Mouse (Mus musculus): ENCODE results near the gene Gna12. TPM values are rescaled to one million over a fixed set of nuclear protein-coding genes. Genes with fewer than 3 reads are reported as not detected.

Gna12 gene
- total and polyA plus RNA-seq, 3 experiments = 46.0 to 55.2 TPM; not detected in 1

DNA sequence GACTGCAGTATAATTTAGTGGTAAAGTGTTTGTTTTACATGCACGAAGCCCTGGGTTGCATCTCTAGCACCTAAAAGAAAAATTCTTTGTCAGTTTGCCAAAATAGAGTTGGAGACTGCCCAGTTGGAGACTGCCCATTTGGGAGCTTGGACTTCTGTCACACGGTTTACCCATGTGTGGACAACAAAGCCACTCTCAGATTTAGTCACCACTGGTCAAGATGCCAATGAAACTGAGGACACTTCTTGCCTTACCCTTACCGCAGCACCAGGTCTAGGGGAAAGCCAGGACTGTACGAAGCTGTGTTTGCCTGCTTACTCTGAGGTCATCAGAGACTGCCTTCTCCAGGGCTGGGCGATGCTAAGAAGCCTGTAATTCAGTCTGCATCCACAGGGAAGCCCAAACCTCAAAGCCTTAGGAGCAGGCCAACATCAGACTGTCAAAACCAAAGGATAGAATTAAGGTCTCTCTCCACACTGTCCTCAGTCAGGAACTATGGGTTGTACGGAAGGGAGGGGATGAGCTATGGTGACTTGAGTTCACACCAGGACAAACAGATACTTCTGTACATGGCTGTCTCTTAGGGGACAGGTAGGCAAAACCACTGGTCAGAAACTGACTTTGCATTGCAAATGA lies 29.8 kb downstream of the Gna12 start:
- Histone ChIP-seq H3K9ac (ENCODE audit: control insufficient read depth, low read depth, low read length, poor library complexity, severe bottlenecking) (no peak overlapping the region), H3K4me3 (ENCODE audit: control insufficient read depth in 1 of 2, insufficient read depth in 1 of 2, low read depth in 2 of 2, low read length in 2 of 2) (no peak overlapping the region), H3K4me1 (ENCODE audit: control insufficient read depth in 1 of 2, insufficient read depth in 2 of 2, low read length in 2 of 2) (peaks cover 1 to 6% of the 10 kb centered on the region in 2 experiments; a peak in 3 of 4 replicates), H3K27me3 (ENCODE audit: control insufficient read depth in 1 of 2, insufficient read depth in 2 of 2, low read length in 2 of 2) (no peaks in the 10 kb centered on the region), H3K79me2 (ENCODE audit: control insufficient read depth, insufficient read depth, low read length, poor library complexity) (no peaks in the 10 kb centered on the region; the same call in 1 of the 2 replicates), H3K36me3 (ENCODE audit: control insufficient read depth in 1 of 2, insufficient read depth in 2 of 2, low read length in 2 of 2) (peaks cover 2 to 4% of the 10 kb centered on the region in 2 experiments; a peak in 3 of 4 replicates), H3K27ac (ENCODE audit: control insufficient read depth, low read depth, low read length) (no peak overlapping the region), H3K9me3 (replicated peaks; ENCODE audit: insufficient read depth, low read length) (no peaks in the 10 kb centered on the region)
- DNase-seq (ENCODE audit: low read depth, low spot score) = no peak
- no peak for TF ChIP-seq MYC (IDR thresholded peaks at IDR 0.05; ENCODE audit: low read depth, low read length)
- TF ChIP-seq CHD2 (IDR thresholded peaks at IDR 0.05; ENCODE audit: low read length) = no peak
- TF ChIP-seq ZKSCAN1 (IDR thresholded peaks at IDR 0.05; ENCODE audit: low read depth, low read length) = no peak
- no peak for TF ChIP-seq GABPA (IDR thresholded peaks at IDR 0.05; ENCODE audit: low read depth, low read length)

- no peak for DNase-seq (ENCODE audit: low read depth, low spot score)
- H3K27me3 ChIP-seq (ENCODE audit: control insufficient read depth in 1 of 2, insufficient read depth in 2 of 2, low read length in 2 of 2) = no peaks in the 10 kb centered on the region
- H3K27ac ChIP-seq (ENCODE audit: control insufficient read depth, low read depth, low read length) = no peak overlapping the region
- H3K36me3 ChIP-seq (ENCODE audit: control insufficient read depth in 1 of 2, insufficient read depth in 2 of 2, low read length in 2 of 2) = peaks cover 2 to 16% of the 10 kb centered on the region in 2 experiments; a peak in 3 of 4 replicates
- no peak for TF ChIP-seq ZKSCAN1 (IDR thresholded peaks at IDR 0.05; ENCODE audit: low read depth, low read length)
- TF ChIP-seq USF2 (IDR thresholded peaks at IDR 0.05; ENCODE audit: borderline replicate concordance in 1 of 2, insufficient read depth in 1 of 2, low read depth in 1 of 2, low read length in 2 of 2) = no peak
- TF ChIP-seq MAX (IDR thresholded peaks at IDR 0.05; ENCODE audit: low read length) = no peak
- TF ChIP-seq ELF1 (IDR thresholded peaks at IDR 0.05; ENCODE audit: low read depth, low read length) = no peak
- TF ChIP-seq SMC3 (IDR thresholded peaks at IDR 0.05; ENCODE audit: low read depth, low read length) = no peak
- no peak overlapping the region for H3K4me3 ChIP-seq (ENCODE audit: control insufficient read depth in 1 of 2, insufficient read depth in 1 of 2, low read depth in 2 of 2, low read length in 2 of 2)
- H3K9ac ChIP-seq (ENCODE audit: control insufficient read depth, low read depth, low read length, poor library complexity, severe bottlenecking) = no peak overlapping the region
- peaks cover 10 to 15% of the 10 kb centered on the region in 2 experiments for H3K4me1 ChIP-seq (ENCODE audit: control insufficient read depth in 1 of 2, insufficient read depth in 2 of 2, low read length in 2 of 2)
- H3K79me2 ChIP-seq (ENCODE audit: control insufficient read depth, insufficient read depth, low read length, poor library complexity) = no peaks in the 10 kb centered on the region; the same call in 1 of the 2 replicates
- H3K9me3 ChIP-seq (replicated peaks; ENCODE audit: insufficient read depth, low read length) = no peaks in the 10 kb centered on the region
Observed at GRCm38 (mm10) chr5:140799190-140799589, 31.0 kb downstream of the Gna12 start.

GRCm38 (mm10) chr5:140798775-140799174 lies 31.5 kb downstream of the Gna12 start:
- H3K9ac ChIP-seq (ENCODE audit: control insufficient read depth, low read depth, low read length, poor library complexity, severe bottlenecking) = no peak overlapping the region
- DNase-seq (ENCODE audit: low read depth, low spot score) = no peak
- no peaks in the 10 kb centered on the region for H3K9me3 ChIP-seq (replicated peaks; ENCODE audit: insufficient read depth, low read length)
- TF ChIP-seq EP300 (IDR thresholded peaks at IDR 0.05; ENCODE audit: low read depth in 1 of 2, low read length in 2 of 2) = no peak
- TF ChIP-seq MYB (IDR thresholded peaks at IDR 0.05; ENCODE audit: low read depth, low read length) = no peak
- TF ChIP-seq ZMIZ1 (IDR thresholded peaks at IDR 0.05; ENCODE audit: low read depth, low read length) = no peak
- no peak for TF ChIP-seq USF1 (IDR thresholded peaks at IDR 0.05; ENCODE audit: low read depth, low read length)
- TF ChIP-seq POLR2AphosphoS5 (IDR thresholded peaks at IDR 0.05; ENCODE audit: borderline replicate concordance, low read depth, low read length) = no peak
- no peak for TF ChIP-seq ZNF384 (IDR thresholded peaks at IDR 0.05; ENCODE audit: low read depth, low read length)
- no peak for TF ChIP-seq E2F4 (IDR thresholded peaks at IDR 0.05; ENCODE audit: borderline replicate concordance, low read depth, low read length)
- TF ChIP-seq TAL1 (IDR thresholded peaks at IDR 0.05; ENCODE audit: low read length) = no peak
- TF ChIP-seq UBTF (IDR thresholded peaks at IDR 0.05; ENCODE audit: borderline replicate concordance, insufficient read depth, low read depth, low read length) = no peak
- no peak for TF ChIP-seq CTCF (IDR thresholded peaks at IDR 0.05 in 2 of 3, conservative IDR thresholded peaks at IDR 0.05 in 1 of 3; ENCODE audit: control insufficient read depth in 1 of 3, insufficient read depth in 1 of 3, low read depth in 2 of 3, low read length in 3 of 3, poor library complexity in 1 of 3, severe bottlenecking in 1 of 3)
- TF ChIP-seq MAX (IDR thresholded peaks at IDR 0.05; ENCODE audit: low read length) = no peak
- TF ChIP-seq POLR2AphosphoS2 (IDR thresholded peaks at IDR 0.05; ENCODE audit: low read length) = no peak
- TF ChIP-seq MAZ (IDR thresholded peaks at IDR 0.05; ENCODE audit: low read depth, low read length) = no peak
- TF ChIP-seq HCFC1 (IDR thresholded peaks at IDR 0.05; ENCODE audit: low read depth, low read length) = no peak
- TF ChIP-seq MAFK (IDR thresholded peaks at IDR 0.05; ENCODE audit: borderline replicate concordance, low read depth, low read length) = no peak
- no peak for TF ChIP-seq NELFE (IDR thresholded peaks at IDR 0.05; ENCODE audit: low read depth, low read length)
- no peak overlapping the region for H3K27ac ChIP-seq (ENCODE audit: control insufficient read depth, low read depth, low read length)
- H3K27me3 ChIP-seq (ENCODE audit: control insufficient read depth in 1 of 2, insufficient read depth in 2 of 2, low read length in 2 of 2) = no peaks in the 10 kb centered on the region
- no peaks in the 10 kb centered on the region; the same call in 1 of the 2 replicates for H3K79me2 ChIP-seq (ENCODE audit: control insufficient read depth, insufficient read depth, low read length, poor library complexity)
- peaks cover 13 to 19% of the 10 kb centered on the region in 2 experiments for H3K4me1 ChIP-seq (ENCODE audit: control insufficient read depth in 1 of 2, insufficient read depth in 2 of 2, low read length in 2 of 2)
- H3K4me3 ChIP-seq (ENCODE audit: control insufficient read depth in 1 of 2, insufficient read depth in 1 of 2, low read depth in 2 of 2, low read length in 2 of 2) = no peak overlapping the region
- peaks cover 2 to 20% of the 10 kb centered on the region in 2 experiments; a peak in 3 of 4 replicates for H3K36me3 ChIP-seq (ENCODE audit: control insufficient read depth in 1 of 2, insufficient read depth in 2 of 2, low read length in 2 of 2)

Data from MEL (cell line).